Mouse (Mus musculus) brain, embryonic 14.5 days (tissue): ENCODE results near the gene Nrp2.

Experiments
- CTCF ChIP-seq: fragments of 200-500 bp; IDR thresholded peaks from 2 replicates; pipeline ENCODE4 v1.5.1; 2012; ENCODE audit warnings: inconsistent platforms, mild to moderate bottlenecking, moderate library complexity, borderline replicate concordance; ENCODE audit not compliant: insufficient read depth, insufficient read length; ENCODE audit errors: extremely low read depth
- POLR2A ChIP-seq: fragments of 200-500 bp; IDR thresholded peaks from 2 replicates; pipeline ENCODE4 v1.6.1; 2012; ENCODE audit warnings: mild to moderate bottlenecking, inconsistent platforms, borderline replicate concordance; ENCODE audit not compliant: poor library complexity, insufficient read depth, insufficient read length, severe bottlenecking; ENCODE audit errors: extremely low read depth

GRCm38 (mm10) chr1:62838631-62839030 is 135.5 kb downstream of the Nrp2 start:
- TF ChIP-seq CTCF (no peak), POLR2A (no peak)
